Mouse (Mus musculus) hematopoietic stem cell, adult 5-6 weeks (primary cell): Measurements from ENCODE around the gene Trpv3. TPM values are rescaled to one million over a fixed set of nuclear protein-coding genes. Genes with fewer than 3 reads are reported as not detected.

Source experiments
- ATAC-seq, 2 experiments: fragments of 125-278 bp in 1 of 2; replicated peaks in 1 of 2; 2 replicates each; pipeline ENCODE4 v1.8.0; 2016 to 2017; ENCODE audit warnings: inconsistent platforms in 2 of 2, mild to moderate bottlenecking in 2 of 2, moderate number of reproducible peaks in 2 of 2, low read depth in 1 of 2, moderate TSS enrichment in 1 of 2; ENCODE audit not compliant: low FRiP score in 2 of 2, poor library complexity in 2 of 2, severe bottlenecking in 2 of 2, insufficient read depth in 1 of 2, low TSS enrichment in 1 of 2
- total RNA-seq: library from RNA; stranded (forward); fragments of 172-1452, 232-1000 nt; gene quantifications from 2 replicates; pipeline ENCODE4 v1.2.3, GENCODE M21; 2017

The Trpv3 gene
- total RNA-seq = not detected in 2 replicates

- ATAC-seq = no peak
These were observed at the start of gene Trpv3 for GRCm38 (mm10) chr11:73267267-73267666. TSS of gene Trpv3 (plus strand) at chr11:73267388.

- no peak for ATAC-seq
These were observed 47.5 kb upstream of the Trpv3 start for GRCm38 (mm10) chr11:73219671-73220070.

- no peak for ATAC-seq
These were observed 46.5 kb upstream of the Trpv3 start for GRCm38 (mm10) chr11:73220651-73221050.

GRCm38 (mm10) chr11:73222846-73223245 is 44.3 kb upstream of the Trpv3 start:
- ATAC-seq = no peak

GRCm38 (mm10) chr11:73223966-73224365 is 43.2 kb upstream of the Trpv3 start:
- peak in 1 of 2 experiments; percentile 60; a peak in 2 of 4 replicates for ATAC-seq

GRCm38 (mm10) chr11:73225856-73226255 is 41.3 kb upstream of the Trpv3 start:
- no peak for ATAC-seq

GRCm38 (mm10) chr11:73228881-73229280 is 38.3 kb upstream of the Trpv3 start:
- no peak for ATAC-seq

- ATAC-seq = no peak
These were observed 37.1 kb upstream of the Trpv3 start for GRCm38 (mm10) chr11:73230081-73230480.

GRCm38 (mm10) chr11:73232513-73232912 is 34.7 kb upstream of the Trpv3 start:
- ATAC-seq = no peak

- ATAC-seq = no peak
These were observed 33.2 kb upstream of the Trpv3 start, which contains the start of gene Trpv1 for GRCm38 (mm10) chr11:73233992-73234391. TSS of gene Trpv1 (plus strand) at chr11:73234292.

GRCm38 (mm10) chr11:73235990-73236701 is 31.0 kb upstream of the Trpv3 start:
- no peak for ATAC-seq

- no peak for ATAC-seq
These were observed 30.5 kb upstream of the Trpv3 start for GRCm38 (mm10) chr11:73236731-73237130.

GRCm38 (mm10) chr11:73242199-73242598 is 25.0 kb upstream of the Trpv3 start:
- no peak for ATAC-seq

GRCm38 (mm10) chr11:73242777-73243176 is 24.4 kb upstream of the Trpv3 start:
- no peak for ATAC-seq

GRCm38 (mm10) chr11:73257362-73257945 is 9.7 kb upstream of the Trpv3 start:
- ATAC-seq = no peak

- ATAC-seq = no peak
These were observed 8.5 kb upstream of the Trpv3 start for GRCm38 (mm10) chr11:73258664-73259063.

- no peak for ATAC-seq
These were observed 6.7 kb upstream of the Trpv3 start for GRCm38 (mm10) chr11:73260457-73260856.

GRCm38 (mm10) chr11:73261385-73261784 is 5.8 kb upstream of the Trpv3 start:
- no peak for ATAC-seq

GRCm38 (mm10) chr11:73274821-73275220 is 7.6 kb downstream of the Trpv3 start:
- no peak; a peak in 1 of 4 replicates for ATAC-seq
